Mouse (Mus musculus) right cerebral cortex, postnatal 14 days (tissue): ENCODE results near the gene Fam196b.

Source experiments
- DNase-seq: peaks from one replicate; pipeline ENCODE4 v3.0.0; 2022

The Fam196b gene

DNA sequence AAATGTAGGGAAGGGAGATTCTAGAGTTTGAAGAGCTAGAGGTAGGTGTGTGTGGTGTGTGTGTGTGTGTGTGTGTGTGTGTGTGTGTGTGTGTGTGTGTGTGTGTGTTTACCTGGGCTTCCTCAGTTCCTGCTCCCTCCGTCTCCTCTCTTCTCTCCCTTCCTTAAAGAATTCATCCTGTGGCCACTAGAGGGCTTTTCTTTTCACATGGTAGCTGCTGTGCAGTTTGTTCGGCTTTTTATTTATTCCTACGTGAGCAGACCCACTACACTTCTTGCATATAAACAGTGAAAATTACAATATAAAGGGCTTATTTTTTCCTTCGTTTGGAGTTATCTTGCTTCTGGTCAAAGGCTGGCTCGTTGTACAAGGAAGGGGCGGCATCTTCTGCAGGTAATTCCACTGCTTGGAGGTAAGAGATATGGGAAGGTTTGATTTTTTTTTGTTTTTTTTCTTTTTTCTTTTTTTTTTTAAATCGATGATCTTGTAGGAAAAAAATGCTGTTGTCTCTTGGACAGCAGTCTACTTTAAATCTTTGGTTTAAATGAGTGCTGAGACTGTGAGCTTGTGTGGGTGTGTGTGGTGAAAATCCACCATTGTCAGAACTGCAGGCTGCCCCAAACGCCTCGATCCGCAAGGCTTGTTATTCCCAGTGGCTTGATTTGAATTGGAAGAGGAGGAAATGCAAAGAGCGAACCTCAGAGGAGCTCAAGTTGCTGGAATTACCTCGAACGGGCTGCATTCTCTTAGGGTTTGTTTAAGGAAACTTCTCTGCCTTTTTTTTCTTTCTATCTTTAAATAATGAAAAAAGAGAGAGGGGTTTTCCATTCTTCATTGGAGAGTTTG, at the start of gene Fam196b:
Fam196b (plus strand) TSS at position 289 of the 846 bp plus-strand sequence.
- DNase-seq, result no peak

DNA sequence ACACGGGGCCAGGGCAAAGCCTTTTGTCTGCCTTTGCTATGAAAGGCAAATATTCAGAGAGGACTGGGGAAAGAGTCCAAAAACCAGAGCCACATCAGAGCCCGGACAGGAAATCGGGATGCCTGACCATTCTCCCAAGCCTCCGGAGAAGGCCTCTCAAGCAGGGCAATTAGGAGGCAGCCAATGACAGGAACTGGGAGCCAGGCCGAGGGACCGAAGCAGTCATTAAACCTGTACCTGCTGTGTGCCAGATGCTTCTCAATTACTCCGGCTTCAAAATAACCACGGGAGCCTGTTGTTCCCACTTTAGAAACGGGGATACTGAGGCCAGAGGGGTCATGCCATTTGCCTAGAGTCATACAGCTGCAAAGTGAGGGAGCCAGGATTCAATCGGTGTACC, 42.6 kb upstream of the Fam196b start:
- peak; percentile 17 for DNase-seq

DNA sequence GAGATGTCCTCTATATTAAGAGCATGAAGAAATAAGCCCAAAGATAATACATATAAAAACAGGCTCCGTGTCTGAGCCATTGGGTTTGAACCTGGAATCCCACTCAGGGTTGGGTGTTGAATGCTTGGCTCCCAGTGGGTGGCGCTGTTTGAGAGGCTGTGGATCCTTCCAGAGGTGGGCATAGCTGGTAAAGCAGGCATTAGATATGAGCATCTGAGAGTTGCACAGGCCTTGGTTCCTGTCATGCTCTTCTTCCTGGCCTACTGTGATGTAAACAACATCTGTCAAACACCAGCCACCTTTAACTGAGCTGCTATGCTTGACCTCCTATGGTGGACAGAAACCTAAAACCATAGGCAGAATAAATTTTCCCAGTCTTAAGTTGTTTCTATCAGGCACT, 38.7 kb upstream of the Fam196b start:
- DNase-seq, result peak; percentile 27

GRCm38 (mm10) chr11:34276363-34277046, 38.1 kb upstream of the Fam196b start:
- DNase-seq, result peak; percentile 20

GRCm38 (mm10) chr11:34277047-34277445, 37.6 kb upstream of the Fam196b start:
- no peak for DNase-seq

GRCm38 (mm10) chr11:34284124-34284808, 30.4 kb upstream of the Fam196b start:
- DNase-seq, result no peak

DNA sequence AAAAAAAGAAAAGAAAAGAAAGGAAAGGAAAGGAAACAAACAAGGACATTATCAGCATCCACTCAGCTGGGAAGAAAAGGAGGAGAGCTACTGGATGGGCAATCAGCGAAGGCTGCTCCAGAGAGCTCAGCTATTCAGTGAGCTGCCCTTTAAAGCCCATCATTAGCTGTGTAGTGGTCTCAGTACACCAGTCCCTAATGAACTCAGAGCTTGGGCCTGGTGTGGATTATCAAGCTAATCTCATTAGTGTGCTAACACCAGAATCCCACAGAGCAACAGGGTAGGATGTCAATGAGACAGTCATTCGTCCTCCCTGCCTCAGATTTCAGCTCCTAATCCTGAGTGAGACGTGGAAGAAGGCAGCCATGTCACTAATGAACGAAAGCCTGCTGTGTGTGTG, 24.4 kb upstream of the Fam196b start:
- no peak for DNase-seq

GRCm38 (mm10) chr11:34290708-34291107, 23.9 kb upstream of the Fam196b start:
- DNase-seq, result no peak

- no peak for DNase-seq
Measured at GRCm38 (mm10) chr11:34291304-34291703, 23.3 kb upstream of the Fam196b start.

DNA sequence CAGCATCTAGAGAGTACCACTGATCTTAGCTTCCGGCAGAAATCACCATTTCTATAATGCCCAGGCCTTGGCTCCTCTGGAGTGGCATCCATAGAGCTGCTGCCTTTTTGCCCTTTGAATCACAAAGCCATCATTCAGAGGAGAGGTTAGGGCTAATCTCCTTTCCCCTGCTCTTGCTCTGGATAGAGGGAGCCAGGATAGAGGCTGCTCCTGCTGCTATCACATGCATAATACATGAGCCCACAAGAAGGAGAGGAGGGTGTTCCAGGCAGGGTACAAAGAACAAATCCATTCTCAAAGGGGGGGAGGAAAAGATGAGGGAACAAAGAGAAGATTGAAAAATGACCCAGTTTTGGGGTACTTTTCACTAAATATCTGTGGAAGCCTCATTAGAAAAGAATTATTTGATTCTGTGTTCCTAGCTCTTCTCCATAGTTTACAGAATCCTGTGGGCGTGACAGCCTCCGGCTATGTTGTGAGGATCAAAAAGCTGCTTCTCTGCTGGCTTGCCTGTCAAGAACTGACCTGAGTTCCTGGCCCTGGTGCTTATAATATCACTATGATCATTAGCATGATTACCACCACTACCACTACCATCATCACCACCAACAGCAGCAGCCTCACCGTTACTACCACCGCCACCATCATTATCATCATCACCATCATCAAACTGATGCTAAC, 16.8 kb upstream of the Fam196b start:
- DNase-seq, result no peak

DNA sequence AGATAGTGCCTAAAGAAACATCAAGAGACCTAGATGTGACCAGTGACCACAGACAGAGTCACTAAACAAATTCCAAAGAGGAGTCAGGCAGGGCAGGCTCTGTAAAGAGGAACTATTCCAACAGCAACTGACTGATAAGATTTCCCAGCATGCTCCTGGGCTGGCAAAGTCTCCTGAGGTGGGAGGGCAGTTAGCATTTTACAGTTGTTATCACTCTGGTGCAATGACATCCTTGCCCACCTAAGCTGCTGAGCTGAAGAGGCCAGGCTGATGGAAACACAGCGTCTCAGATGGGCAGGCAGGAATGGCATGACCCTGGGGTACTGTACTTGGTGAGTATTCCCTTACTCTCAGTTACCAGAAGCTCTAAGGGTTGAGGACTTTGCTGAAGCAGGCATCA, 15.1 kb upstream of the Fam196b start:
- DNase-seq, result no peak

GRCm38 (mm10) chr11:34300064-34300463, 14.6 kb upstream of the Fam196b start:
- DNase-seq, result no peak

DNA sequence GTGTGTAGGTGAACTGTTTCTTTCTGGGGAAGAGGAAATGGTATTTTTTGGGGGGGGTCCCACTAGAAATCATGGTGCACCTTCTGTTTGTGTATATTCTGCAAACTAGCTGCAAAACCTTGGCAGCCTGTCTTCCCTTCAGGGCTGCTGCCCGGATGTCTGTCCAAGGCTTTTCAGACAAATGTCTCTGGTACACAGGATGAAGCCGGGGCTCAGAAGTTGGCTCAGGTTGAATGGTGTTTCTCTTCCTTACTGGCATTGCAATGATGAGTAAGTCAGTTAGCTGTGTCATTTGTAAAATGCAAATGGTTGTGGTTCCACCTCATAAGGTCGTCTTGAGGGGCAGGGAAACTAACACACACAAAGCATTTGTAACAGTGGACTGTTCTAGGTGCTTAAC, 8.4 kb upstream of the Fam196b start:
- DNase-seq, result no peak

DNA sequence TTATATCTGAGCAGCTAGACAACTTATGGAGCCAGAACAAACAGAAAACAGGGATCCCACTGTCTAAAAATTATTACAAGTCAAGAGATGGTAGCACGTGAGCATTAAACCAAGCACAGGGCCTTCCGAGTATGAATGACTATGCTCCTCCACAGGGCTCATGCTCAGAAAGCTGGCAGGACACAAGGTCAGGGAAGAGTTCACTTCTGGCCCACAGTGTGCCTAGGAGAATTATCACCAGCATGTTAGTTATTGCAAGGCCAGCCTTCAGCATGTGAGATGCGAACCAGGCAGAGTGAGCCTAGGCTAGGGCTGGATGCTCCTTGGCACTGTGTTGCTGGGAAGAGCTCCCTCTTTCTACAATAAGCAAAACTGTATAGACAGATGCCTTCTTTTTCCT, 5.9 kb upstream of the Fam196b start:
- DNase-seq, result no peak

DNA sequence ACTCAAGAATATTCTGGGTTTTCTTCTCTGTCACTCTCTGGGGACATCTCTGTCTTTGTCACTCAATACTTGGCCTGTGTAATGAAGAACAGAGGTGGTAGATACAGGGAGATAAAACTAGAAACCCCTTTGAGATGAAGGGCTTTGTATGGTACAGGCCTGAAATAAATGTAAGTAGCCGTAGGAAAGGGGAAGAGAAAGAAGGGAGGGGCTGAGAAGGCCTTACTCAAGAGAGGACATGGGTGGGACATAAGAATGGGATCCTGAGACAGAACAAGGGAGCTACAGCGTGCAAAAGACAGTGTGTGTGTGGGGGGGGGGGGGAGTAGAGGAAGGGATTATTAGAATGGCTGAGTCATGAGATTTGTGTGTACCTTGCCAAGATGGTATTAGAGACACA, 5.3 kb upstream of the Fam196b start:
- DNase-seq, result no peak

- no peak for DNase-seq
Measured at GRCm38 (mm10) chr11:34311717-34312116, 2.9 kb upstream of the Fam196b start.

DNA sequence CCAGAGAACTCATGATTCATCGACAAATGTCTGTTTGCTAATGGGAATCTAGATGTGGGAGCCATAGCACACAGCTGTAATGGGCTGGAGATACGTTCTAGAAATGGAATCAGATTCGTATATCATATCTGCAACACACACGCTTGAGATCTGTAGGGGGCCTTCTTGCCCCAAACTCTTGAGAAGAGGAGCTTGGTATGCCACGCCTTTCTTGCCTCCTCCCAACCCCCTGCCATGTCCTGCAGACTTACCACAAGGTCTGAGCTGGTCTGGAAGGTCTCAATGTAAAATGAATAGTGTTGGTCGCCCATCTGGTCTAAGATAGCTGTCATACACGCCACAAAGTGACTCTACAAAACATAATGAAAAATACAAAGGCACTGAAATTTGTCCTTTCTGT, 2.4 kb upstream of the Fam196b start:
- no peak for DNase-seq

GRCm38 (mm10) chr11:34315383-34315782, 761 bp downstream of the Fam196b start:
- no peak for DNase-seq

DNA sequence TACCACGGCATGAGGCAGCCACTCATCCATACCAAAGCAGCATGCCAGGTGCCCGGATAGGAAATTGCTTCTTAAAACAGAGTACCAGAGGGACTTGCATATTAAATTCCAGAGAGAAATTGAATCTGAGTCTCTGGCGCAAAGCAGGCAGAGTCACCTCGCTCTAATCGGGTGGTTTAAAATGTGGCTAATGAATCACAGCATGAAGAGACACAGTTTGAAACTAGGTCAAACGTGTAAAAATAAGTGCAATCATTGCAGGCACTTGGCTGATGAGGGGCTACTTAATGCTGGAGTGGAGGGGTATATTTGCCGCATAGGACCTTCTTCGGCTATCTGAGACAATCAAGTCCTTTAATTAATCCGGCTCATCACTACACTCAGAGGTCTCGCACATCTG, 1.6 kb downstream of the Fam196b start:
- no peak for DNase-seq

DNA sequence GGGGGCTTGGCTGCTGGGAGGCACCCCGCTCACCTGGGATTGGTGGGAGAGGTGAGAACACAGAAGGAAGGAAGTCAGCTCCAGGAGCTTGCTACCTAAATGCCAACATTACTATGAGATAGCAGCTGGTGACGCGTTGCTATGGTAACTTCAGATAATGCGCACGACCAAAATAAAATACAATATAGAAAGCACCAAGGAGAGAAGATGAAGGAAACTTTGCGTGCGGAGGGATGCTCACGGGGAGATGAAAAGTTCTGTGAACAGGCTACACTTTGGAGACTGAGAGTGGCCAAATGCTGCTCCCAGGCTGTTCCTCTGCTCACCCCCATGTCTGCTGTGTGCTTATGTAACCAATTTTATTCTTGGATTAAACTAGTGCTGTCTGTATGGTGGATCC, 2.4 kb downstream of the Fam196b start:
- DNase-seq, result no peak

GRCm38 (mm10) chr11:34319282-34319681, 4.7 kb downstream of the Fam196b start:
- DNase-seq, result no peak

- DNase-seq, result no peak
Measured at GRCm38 (mm10) chr11:34323664-34324063, 9.0 kb downstream of the Fam196b start.

- no peak for DNase-seq
Measured at GRCm38 (mm10) chr11:34332344-34333031, 17.9 kb downstream of the Fam196b start.
